Mouse (Mus musculus) heart, embryonic 13.5 days (tissue): ENCODE results near the gene Smarcd3. TPM values are rescaled to one million over a fixed set of nuclear protein-coding genes. Genes with fewer than 3 reads are reported as not detected.
A peak's percentile ranks its signal among the peaks of the same experiment; 100 is the strongest.

ENCODE experiments used
- ATAC-seq: fragments of 200-750 bp; cut with Nextera tagmentation; 2 replicates; pipeline ENCODE4 v1.8.0; 2017; ENCODE audit warnings: moderate TSS enrichment; ENCODE audit not compliant: insufficient number of reproducible peaks, low FRiP score, low TSS enrichment; ENCODE audit errors: extremely low read depth
- H3K27ac ChIP-seq: fragments of 300-500 bp; sonication (generic); replicated peaks from 2 replicates; pipeline ENCODE4 v1.5.1; 2015; ENCODE audit warnings: moderate library complexity, mild to moderate bottlenecking, inconsistent platforms
- H3K27me3 ChIP-seq: fragments of 300-500 bp; sonication (generic); replicated peaks from 2 replicates; pipeline ENCODE4 v1.6.1; 2015; ENCODE audit warnings: mild to moderate bottlenecking, inconsistent platforms
- H3K36me3 ChIP-seq: fragments of 300-500 bp; sonication (generic); 2 replicates; pipeline ENCODE4 v1.6.1; 2015; ENCODE audit warnings: mild to moderate bottlenecking, inconsistent platforms
- H3K4me1 ChIP-seq: fragments of 300-500 bp; sonication (generic); 2 replicates; pipeline ENCODE4 v1.6.1; 2015; ENCODE audit warnings: inconsistent platforms
- H3K4me2 ChIP-seq: fragments of 300-500 bp; sonication (generic); 2 replicates; pipeline ENCODE4 v1.6.1; 2015; ENCODE audit warnings: inconsistent platforms, mild to moderate bottlenecking, moderate library complexity
- H3K4me3 ChIP-seq: fragments of 300-500 bp; sonication (generic); 2 replicates; pipeline ENCODE4 v1.5.1; 2015; ENCODE audit warnings: moderate library complexity, mild to moderate bottlenecking, inconsistent platforms
- H3K9ac ChIP-seq: fragments of 300-500 bp; sonication (generic); 2 replicates; pipeline ENCODE4 v1.6.1; 2015; ENCODE audit warnings: inconsistent platforms, mild to moderate bottlenecking, moderate library complexity
- H3K9me3 ChIP-seq: fragments of 300-500 bp; sonication (generic); 2 replicates; pipeline ENCODE4 v1.6.1; 2016; ENCODE audit warnings: inconsistent platforms
- WGBS: fragments of 180-500 bp; shearing (Covaris S2); methylation state at CpG from one replicate; pipeline ENCODE4 v1.1.7; 2015; ENCODE audit warnings: mixed read lengths; 5-methylcytosine and 5-hydroxymethylcytosine counted together
- polyA plus RNA-seq: library from polyadenylated mRNA; unstranded; fragments of >200 nt; fragmentation: Nextera tagmentation; extraction: Ambion mirVana; gene quantifications from 2 replicates; pipeline ENCODE4 v1.2.1, GENCODE M21; 2015

Gene Smarcd3
- polyA plus RNA-seq, 1 experiment from 2014 or later, result 54.5 TPM

GRCm38 (mm10) chr5:24595786-24596380 lies 28.3 kb downstream of the Smarcd3 start:
- Histone ChIP-seq H3K4me1 (peaks cover 68% of the 10 kb centered on the region), H3K9ac (peak overlapping the region; percentile 37; the same call in 1 of the 2 replicates), H3K4me3 (no peak overlapping the region), H3K27me3 (peaks cover 9% of the 10 kb centered on the region; the same call in 1 of the 2 replicates), H3K27ac (no peak overlapping the region), H3K36me3 (peaks cover 64% of the 10 kb centered on the region), H3K4me2 (no peak overlapping the region), H3K9me3 (no peaks in the 10 kb centered on the region)
- 72% methylated on average over 14 of the region's 14 CpGs for WGBS
- no peak for ATAC-seq

- H3K9me3 ChIP-seq, result no peaks in the 10 kb centered on the region
- no peak for ATAC-seq
- H3K9ac ChIP-seq, result no peak overlapping the region
- no peak overlapping the region for H3K27ac ChIP-seq
- H3K4me2 ChIP-seq, result no peak overlapping the region
- peaks cover 71% of the 10 kb centered on the region for H3K36me3 ChIP-seq
- H3K27me3 ChIP-seq, result peaks cover 9% of the 10 kb centered on the region; the same call in 1 of the 2 replicates
- H3K4me1 ChIP-seq, result peaks cover 63% of the 10 kb centered on the region
- H3K4me3 ChIP-seq, result no peak overlapping the region
- 86% methylated on average over 5 of the region's 5 CpGs for WGBS
These were observed 28.9 kb downstream of the Smarcd3 start for GRCm38 (mm10) chr5:24595261-24595660.

- WGBS, result 84% methylated on average over 5 of the region's 5 CpGs
- Histone ChIP-seq H3K9me3 (no peaks in the 10 kb centered on the region), H3K27me3 (peaks cover 7% of the 10 kb centered on the region; the same call in 1 of the 2 replicates), H3K4me3 (no peak overlapping the region), H3K27ac (no peak overlapping the region), H3K4me1 (peaks cover 54% of the 10 kb centered on the region), H3K9ac (no peak overlapping the region), H3K36me3 (peaks cover 80% of the 10 kb centered on the region), H3K4me2 (no peak overlapping the region)
- no peak for ATAC-seq
These were observed 29.9 kb downstream of the Smarcd3 start for GRCm38 (mm10) chr5:24594346-24594745.

GRCm38 (mm10) chr5:24593928-24594327 lies 30.3 kb downstream of the Smarcd3 start:
- ATAC-seq, result no peak
- Histone ChIP-seq H3K9ac (no peak overlapping the region), H3K4me3 (no peak overlapping the region), H3K36me3 (peaks cover 84% of the 10 kb centered on the region), H3K4me1 (peaks cover 52% of the 10 kb centered on the region), H3K4me2 (no peak overlapping the region), H3K9me3 (no peaks in the 10 kb centered on the region), H3K27ac (no peak overlapping the region), H3K27me3 (peaks cover 3% of the 10 kb centered on the region; the same call in 1 of the 2 replicates)
- WGBS, result 66% methylated on average over 10 of the region's 10 CpGs

GRCm38 (mm10) chr5:24593230-24593629 lies 31.0 kb downstream of the Smarcd3 start:
- Histone ChIP-seq H3K9ac (no peak overlapping the region), H3K36me3 (peaks cover 91% of the 10 kb centered on the region), H3K4me3 (no peak overlapping the region), H3K4me1 (peaks cover 52% of the 10 kb centered on the region), H3K27me3 (no peaks in the 10 kb centered on the region), H3K27ac (no peak overlapping the region), H3K4me2 (no peak overlapping the region), H3K9me3 (no peaks in the 10 kb centered on the region)
- no peak for ATAC-seq
- WGBS, result 85% methylated on average over 10 of the region's 10 CpGs

- Histone ChIP-seq H3K4me2 (no peak overlapping the region), H3K9ac (0 out of 2 replicates have a peak overlapping the region, but pooled peaks have one; percentile 16), H3K27ac (no peak overlapping the region), H3K27me3 (no peaks in the 10 kb centered on the region), H3K4me3 (no peak overlapping the region), H3K36me3 (peaks cover 92% of the 10 kb centered on the region), H3K4me1 (peaks cover 52% of the 10 kb centered on the region), H3K9me3 (no peaks in the 10 kb centered on the region)
- WGBS, result 65% methylated on average over 21 of the region's 21 CpGs
- ATAC-seq, result no peak
These were observed 31.6 kb downstream of the Smarcd3 start for GRCm38 (mm10) chr5:24592471-24593160.

- 53% methylated on average over 24 of the region's 24 CpGs for WGBS
- Histone ChIP-seq H3K9me3 (no peaks in the 10 kb centered on the region), H3K4me3 (no peak overlapping the region), H3K9ac (peak overlapping the region; percentile 65; the same call in 1 of the 2 replicates), H3K27me3 (no peaks in the 10 kb centered on the region), H3K36me3 (peaks cover 88% of the 10 kb centered on the region), H3K27ac (no peak overlapping the region), H3K4me2 (peak overlapping the region; percentile 14; the same call in 1 of the 2 replicates), H3K4me1 (peaks cover 55% of the 10 kb centered on the region)
- no peak for ATAC-seq
These were observed 32.3 kb downstream of the Smarcd3 start for GRCm38 (mm10) chr5:24591796-24592470.

GRCm38 (mm10) chr5:24591268-24591721 lies 32.9 kb downstream of the Smarcd3 start:
- peak overlapping the region; percentile 14 for H3K4me2 ChIP-seq
- ATAC-seq, result no peak
- WGBS, result 28% methylated on average over 23 of the region's 23 CpGs
- no peak overlapping the region; the same call in 1 of the 2 replicates for H3K27ac ChIP-seq
- H3K9me3 ChIP-seq, result no peaks in the 10 kb centered on the region
- peak overlapping the region; percentile 65; the same call in 1 of the 2 replicates for H3K9ac ChIP-seq
- H3K4me1 ChIP-seq, result peaks cover 49% of the 10 kb centered on the region
- H3K4me3 ChIP-seq, result no peak overlapping the region
- H3K27me3 ChIP-seq, result no peaks in the 10 kb centered on the region
- peaks cover 82% of the 10 kb centered on the region for H3K36me3 ChIP-seq

- Histone ChIP-seq H3K9ac (no peak overlapping the region), H3K27me3 (no peaks in the 10 kb centered on the region), H3K36me3 (peaks cover 67% of the 10 kb centered on the region), H3K27ac (no peak overlapping the region), H3K4me3 (no peak overlapping the region), H3K4me1 (peaks cover 53% of the 10 kb centered on the region), H3K9me3 (no peaks in the 10 kb centered on the region), H3K4me2 (no peak overlapping the region)
- no peak for ATAC-seq
- 84% methylated on average over 20 of the region's 20 CpGs for WGBS
These were observed 34.4 kb downstream of the Smarcd3 start for GRCm38 (mm10) chr5:24589511-24590500.

GRCm38 (mm10) chr5:24587200-24587577 lies 37.0 kb downstream of the Smarcd3 start:
- whole genome bisulfite sequencing, result 14% methylated on average over 4 of the region's 4 CpGs
- peak overlapping the region; percentile 92 for H3K9ac ChIP-seq
- ATAC-seq, result no peak
- H3K27ac ChIP-seq, result peak overlapping the region; percentile 77
- H3K4me2 ChIP-seq, result peak overlapping the region; percentile 90
- H3K27me3 ChIP-seq, result no peaks in the 10 kb centered on the region
- H3K4me3 ChIP-seq, result peak overlapping the region; percentile 92
- H3K4me1 ChIP-seq, result peaks cover 40% of the 10 kb centered on the region
- peaks cover 41% of the 10 kb centered on the region for H3K36me3 ChIP-seq
- no peaks in the 10 kb centered on the region for H3K9me3 ChIP-seq
